Mouse (Mus musculus) embryo, embryonic 9.5 days (tissue): ENCODE measurements around the gene Tiam2.
"Not testable (repeated sequence)": the region's sequence is repeated elsewhere in the genome, so short reads cannot be mapped to it uniquely, and the experiment has no call there.

Experiments used
- DNase-seq: peaks from one replicate; pipeline ENCODE4 v3.0.0-alpha.2; 2017; ENCODE audit errors: extremely low spot score

The Tiam2 gene

GRCm38 (mm10) chr17:3338821-3339220 lies 12.4 kb downstream of the Tiam2 start:
- no peak for DNase-seq

DNA sequence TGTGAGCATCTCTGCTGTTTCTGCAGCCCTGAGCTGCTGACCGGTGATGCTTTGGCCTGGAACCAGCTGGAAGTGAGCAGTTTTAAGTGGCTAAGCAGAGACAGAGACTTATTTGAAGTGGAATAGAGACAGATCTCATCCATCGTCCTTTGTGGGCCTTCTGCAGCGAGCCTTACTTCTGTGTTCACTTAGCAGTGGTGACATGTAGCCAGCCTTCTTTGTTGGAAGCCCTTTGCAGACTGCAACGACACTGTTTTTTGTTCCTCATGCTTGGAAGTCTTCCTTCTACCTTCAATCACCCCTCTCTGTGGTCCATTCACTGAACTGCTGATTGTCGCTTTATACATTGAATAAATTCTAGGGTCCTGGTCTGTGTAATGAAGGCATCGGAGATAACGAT lies 18.5 kb downstream of the Tiam2 start:
- DNase-seq: no peak

DNA sequence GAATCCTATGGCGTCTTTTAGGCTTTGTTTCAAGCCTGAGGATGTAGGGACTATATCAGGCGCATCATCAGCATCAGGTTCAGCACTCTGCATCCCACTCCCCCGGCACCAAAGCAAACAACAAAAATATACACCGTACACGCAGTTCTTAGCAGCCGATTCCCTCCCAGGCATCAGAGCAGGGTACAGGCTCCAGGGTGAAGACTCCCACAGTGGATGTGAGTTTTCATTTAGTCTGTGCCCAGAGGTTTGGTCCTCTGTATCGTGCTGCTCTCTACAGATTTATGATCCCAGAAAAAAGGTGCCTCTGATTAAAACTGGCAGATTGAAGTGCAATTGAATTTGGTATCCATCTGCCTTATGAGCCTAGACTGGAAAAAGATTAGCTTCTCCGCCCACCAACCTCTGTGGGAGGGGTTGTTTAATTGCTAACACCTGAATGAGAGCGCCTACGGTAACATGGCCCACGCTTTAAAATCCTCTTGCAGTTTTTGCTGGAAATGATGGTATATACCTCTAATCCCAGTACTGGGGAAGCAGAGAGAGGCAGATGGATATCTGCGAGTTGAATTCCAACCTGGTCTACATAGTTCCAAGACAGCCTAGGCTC lies 19.0 kb downstream of the Tiam2 start:
- no peak for DNase-seq

GRCm38 (mm10) chr17:3347800-3348199 lies 21.4 kb downstream of the Tiam2 start:
- no peak for DNase-seq

DNA sequence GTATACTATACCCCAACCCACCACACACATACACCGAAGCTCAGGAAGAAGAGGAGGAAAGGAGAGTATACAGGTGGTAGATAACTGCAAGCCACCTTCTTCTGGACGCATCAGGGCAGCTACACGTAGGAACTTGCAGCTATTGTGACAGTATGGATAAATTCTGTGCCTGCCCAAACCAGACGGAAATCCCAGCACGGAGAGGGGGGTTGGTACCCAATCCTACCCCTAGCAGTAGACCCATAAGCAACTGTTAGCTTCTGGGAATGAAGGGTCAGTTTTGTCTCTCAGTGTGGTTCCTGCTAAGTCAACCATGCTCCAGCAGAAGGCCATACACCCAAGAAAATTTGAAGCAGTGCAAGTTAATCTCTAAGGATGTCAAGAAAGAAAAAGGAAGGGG lies 23.0 kb downstream of the Tiam2 start:
- DNase-seq: no peak

GRCm38 (mm10) chr17:3349939-3350338 lies 23.6 kb downstream of the Tiam2 start:
- DNase-seq: no peak

GRCm38 (mm10) chr17:3350405-3350804 lies 24.0 kb downstream of the Tiam2 start:
- no peak for DNase-seq

DNA sequence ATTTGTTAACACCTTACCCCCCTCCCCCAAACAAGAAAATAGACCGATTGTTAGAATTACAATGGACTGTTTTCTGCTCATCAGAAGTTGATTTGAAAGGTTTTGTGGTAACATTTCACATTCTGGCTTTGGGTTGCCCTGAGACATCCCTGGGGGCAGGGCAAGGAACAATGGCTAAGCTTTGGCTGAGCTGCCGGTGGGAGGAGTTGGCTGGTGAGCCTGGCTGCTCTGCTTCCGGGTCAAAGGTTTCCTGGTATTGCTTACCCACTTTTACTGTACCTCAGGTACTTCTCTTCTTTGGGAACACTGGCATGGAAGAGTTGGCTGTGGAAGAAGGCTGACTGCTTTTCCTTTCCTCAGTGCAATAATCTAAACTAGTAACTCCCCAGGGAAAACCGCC lies 25.3 kb downstream of the Tiam2 start:
- no peak for DNase-seq

DNA sequence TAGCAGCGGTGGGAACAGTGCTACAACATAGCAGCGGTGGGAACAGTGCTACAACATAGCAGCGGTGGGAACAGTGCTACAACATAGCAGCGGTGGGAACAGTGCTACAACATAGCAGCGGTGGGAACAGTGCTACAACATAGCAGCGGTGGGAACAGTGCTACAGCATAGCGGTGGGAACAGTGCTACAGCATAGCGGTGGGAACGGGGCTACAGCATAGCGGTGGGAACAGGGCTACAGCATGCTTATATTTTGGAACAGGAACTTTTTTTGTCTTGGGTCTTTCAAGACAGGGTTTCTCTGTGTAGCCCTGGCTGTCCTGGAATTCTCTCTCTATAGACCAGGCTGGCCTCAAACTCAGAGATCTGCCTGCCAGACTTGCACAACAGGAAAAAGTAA lies 26.8 kb downstream of the Tiam2 start:
- DNase-seq: not testable (repeated sequence)

GRCm38 (mm10) chr17:3354856-3355255 lies 28.5 kb downstream of the Tiam2 start:
- DNase-seq: peak; percentile 36

- DNase-seq: no peak
These were observed 30.4 kb downstream of the Tiam2 start for GRCm38 (mm10) chr17:3356633-3357365.

DNA sequence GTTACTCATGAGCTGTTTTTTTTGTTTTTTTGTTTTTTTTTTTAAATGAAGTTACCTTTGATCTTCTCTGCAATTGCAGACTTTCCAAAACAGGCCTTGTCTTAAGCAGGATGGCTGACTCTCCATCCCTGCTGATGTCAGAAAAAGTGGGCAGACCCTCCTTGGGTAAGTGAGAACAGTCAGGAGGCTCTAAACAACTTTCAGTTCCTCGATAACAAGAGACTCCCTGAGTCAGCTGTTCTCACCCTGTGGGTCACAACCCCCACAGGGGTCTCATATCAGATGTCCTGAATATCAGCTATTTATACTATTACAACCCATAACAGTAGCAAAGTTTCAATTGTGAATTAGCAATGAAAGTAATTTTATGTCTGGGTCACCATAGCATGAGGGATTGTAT lies 33.9 kb downstream of the Tiam2 start:
- DNase-seq: no peak

DNA sequence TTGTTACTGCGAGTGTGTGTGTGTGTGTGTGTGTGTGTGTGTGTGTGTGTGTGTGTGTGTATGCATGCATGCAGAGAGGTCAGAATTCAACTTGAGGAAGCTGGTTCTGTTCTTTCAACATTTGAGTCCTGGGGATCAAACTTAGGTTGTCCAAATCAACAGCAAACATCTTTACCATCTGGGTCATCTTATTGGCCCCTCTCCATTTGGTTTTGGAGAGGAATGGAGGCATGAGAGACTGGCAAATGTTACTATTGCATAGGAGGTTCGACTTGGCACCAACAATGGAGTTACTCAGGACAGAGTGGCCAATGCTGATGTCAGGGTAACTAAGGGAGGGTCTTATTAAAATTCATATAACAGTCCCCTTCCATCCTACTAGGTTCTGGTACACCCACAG lies 35.4 kb downstream of the Tiam2 start:
- no peak for DNase-seq

DNA sequence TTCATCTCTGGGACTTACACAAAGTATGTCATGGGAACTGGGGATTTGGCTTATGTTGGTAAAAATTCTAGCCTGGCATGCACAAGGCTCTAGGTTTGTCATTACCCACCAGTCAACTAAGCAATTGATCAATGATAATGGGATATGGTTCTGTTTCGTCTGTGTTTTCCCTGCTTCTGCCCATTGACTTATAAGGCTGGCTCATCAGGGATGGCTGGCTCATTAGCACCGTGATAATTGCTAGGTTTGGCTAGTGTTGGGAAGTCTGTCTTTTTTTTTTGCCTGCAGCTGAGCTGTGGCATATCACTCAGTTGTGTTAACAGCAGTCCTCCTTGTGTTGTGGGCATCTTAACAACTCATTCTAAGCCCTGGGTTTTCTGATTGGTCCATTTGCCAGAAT lies 36.8 kb downstream of the Tiam2 start:
- DNase-seq: no peak

GRCm38 (mm10) chr17:3366741-3367140 lies 40.4 kb downstream of the Tiam2 start:
- DNase-seq: no peak

DNA sequence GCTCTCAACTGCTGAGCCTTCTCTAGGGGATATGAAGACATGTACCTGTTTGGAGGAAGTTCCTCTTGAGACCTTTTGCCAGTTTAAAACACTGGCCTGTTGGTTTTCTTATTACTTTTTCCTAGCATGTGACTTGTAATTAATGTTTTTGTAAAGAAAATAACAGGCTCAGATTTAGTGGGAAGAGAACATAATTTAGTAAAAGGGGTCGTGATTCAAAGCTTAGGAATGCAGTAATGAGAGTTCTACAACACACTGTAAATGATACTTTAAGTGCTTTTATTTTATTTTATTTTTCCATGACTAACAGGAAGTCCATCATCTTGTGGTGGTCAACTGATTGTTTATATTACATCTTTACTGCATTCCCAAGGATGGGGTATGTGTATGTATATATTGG lies 42.0 kb downstream of the Tiam2 start:
- no peak for DNase-seq

GRCm38 (mm10) chr17:3369631-3370030 lies 43.3 kb downstream of the Tiam2 start:
- no peak for DNase-seq

DNA sequence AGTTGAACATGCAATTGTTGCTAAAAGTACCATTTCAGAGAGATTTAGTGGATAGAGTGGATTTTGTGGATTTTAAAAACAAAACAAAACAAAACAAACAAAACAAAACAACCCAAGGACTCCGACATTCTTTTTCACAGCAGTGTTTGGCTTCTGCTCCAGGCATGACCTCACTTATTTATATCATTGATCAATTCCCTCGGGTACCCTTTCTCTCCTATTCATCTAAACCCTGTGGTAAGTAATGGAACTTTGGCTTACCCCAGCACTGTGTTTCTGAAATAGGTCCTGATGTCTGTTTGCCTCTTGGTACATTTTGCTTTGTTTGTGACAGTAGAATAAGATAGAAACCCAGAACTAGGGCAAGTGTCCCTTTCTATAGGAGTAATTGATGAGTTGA lies 52.2 kb downstream of the Tiam2 start:
- no peak for DNase-seq

DNA sequence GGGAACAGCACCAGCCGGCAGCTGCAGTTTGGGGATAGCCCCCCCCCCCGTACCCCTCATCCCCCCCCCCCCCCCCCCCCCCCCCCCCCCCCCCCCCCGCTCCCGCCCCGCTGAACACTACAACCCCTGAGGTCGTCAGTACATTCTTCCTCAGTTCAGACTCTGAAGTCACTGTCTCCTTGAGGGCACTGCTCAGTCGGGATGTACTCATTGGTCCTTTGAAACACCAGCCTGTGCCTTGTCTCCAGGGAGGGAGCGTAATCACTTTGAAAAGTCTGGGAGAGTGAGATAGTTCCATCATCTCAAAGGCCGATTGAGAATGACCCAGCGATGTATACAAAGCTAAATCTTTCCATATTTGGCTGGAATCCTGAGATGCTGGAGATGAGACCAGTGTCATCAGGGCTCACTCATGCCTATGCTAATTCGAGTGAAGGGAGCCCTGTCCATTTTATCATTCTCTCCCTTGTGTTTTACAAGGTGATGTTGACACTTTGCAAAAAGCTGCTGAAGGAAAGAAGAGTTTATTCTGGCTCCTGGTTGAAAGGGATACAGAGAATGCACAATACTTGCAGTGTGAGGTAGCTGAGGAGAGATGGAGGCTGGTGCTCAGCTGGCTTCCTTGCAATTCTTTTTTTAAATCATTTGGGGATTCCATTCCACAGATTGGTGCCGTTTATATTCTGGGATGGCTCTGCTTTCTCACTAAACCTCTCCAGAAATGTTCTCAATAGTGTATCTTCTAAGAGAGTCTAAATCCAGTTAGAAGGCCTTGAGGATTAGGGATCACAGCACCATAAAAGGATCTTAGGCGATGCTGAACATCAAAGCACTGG lies 53.6 kb downstream of the Tiam2 start:
- DNase-seq: no peak

- DNase-seq: no peak
These were observed 59.0 kb downstream of the Tiam2 start for GRCm38 (mm10) chr17:3385391-3385790.

GRCm38 (mm10) chr17:3387819-3388218 lies 61.4 kb downstream of the Tiam2 start:
- DNase-seq: no peak

GRCm38 (mm10) chr17:3389741-3390140 lies 63.4 kb downstream of the Tiam2 start:
- no peak for DNase-seq

- no peak for DNase-seq
These were observed 67.6 kb downstream of the Tiam2 start for GRCm38 (mm10) chr17:3393981-3394380.
